Mouse (Mus musculus): ENCODE measurements around the gene Kcnn4. TPM values are rescaled to one million over a fixed set of nuclear protein-coding genes. Genes with fewer than 3 reads are reported as not detected.

The Kcnn4 gene
- polyA plus RNA-seq (2017; shearing (Covaris generic)) = 190 TPM

DNA sequence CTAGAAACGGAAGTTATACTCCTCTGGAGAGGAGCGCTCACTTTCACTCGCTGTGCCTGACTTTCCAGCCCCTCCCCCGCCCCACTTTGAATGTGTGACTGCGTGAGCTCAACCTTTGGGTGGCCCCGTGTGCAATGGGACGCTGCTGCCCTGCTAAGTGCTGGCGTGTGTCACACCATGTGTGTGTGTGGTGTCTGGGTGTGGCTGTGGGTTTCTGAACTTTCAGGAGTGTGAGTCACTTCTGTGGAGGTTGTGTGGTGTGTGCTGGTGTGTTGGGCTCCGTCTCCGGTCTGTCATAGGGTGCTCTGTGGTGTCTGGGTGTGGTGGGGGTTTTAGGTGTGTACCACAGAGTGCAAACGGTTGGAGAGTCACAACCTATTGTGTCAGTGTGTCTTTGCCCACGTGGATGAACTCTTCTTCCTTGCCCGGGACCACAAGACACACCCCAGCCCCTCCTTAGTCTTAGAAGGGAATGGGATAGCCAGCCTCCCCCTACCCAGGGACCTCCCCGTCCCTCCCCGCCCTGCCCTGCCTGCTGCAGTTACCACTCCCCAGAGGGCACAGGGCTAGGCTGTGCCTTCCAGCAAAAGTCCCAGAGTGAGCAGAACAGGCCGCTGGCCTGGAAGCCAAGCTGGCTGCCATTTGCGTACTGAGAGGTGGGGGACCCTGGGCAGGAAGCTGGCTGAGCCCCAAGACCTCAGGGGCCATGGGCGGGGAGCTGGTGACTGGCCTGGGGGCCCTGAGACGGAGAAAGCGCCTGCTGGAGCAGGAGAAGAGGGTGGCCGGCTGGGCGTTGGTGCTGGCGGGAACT, at the start of gene Kcnn4:
Kcnn4 (plus strand) TSS at position 533 of the 811 bp plus-strand sequence.

DNA sequence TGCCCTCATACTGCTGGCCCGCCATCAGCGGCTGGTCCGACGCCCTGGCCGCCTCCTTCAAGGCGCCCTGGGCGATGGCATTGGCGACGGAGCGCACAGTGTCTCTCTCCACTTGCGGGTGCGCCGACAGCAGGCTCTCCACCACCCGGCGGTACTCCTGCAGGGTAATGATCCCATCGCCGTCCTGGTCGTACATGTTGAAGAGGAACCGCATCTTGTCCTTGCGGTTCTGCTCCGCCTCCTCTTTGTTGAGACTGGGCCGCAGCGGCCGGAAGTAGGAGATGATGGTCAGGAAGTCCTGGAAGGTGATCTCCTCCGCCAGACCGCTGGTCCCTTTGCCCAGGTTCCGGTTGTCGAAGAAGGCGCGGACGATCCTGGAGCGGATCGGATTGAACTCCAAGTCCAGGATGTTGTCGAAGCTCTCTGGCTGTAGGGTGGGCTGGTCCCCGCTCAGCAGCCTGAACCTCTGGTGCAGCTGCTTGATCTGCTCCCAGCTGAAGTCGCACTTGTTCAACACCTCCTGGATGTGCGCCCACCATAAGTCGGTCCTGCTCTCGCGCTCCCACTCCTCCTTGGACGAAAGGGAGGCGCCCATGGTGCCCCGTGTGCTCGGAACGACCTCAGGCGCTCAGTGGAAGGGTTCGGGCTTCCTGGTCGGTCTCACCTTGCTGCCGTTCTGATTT, 36.6 kb upstream of the Kcnn4 start, which contains the start of gene Tescl:
Tescl (minus strand) TSS at position 633 of the 683 bp plus-strand sequence.

DNA sequence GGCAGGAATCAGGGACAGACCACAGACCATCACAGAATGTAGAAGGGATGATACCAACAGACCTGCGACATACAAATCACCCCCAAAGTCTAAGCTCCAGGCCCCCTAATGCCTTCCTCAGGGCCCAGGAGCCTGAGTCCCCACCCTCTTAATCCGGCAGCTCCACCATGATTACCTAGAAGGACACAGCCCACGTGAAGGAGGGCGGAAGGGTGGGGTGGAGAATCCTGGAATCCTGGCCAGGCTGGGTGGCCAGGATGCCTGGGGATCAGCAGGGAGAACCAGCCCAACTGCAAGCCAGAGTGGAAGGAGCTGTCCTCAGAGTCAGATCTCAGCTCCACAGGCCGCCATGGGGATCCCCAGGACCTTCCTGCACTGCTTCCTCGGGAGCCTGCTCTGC, 21.2 kb upstream of the Kcnn4 start, which contains the start of gene Lypd5:
Lypd5 (plus strand) TSS at position 301 of the 400 bp plus-strand sequence.

DNA sequence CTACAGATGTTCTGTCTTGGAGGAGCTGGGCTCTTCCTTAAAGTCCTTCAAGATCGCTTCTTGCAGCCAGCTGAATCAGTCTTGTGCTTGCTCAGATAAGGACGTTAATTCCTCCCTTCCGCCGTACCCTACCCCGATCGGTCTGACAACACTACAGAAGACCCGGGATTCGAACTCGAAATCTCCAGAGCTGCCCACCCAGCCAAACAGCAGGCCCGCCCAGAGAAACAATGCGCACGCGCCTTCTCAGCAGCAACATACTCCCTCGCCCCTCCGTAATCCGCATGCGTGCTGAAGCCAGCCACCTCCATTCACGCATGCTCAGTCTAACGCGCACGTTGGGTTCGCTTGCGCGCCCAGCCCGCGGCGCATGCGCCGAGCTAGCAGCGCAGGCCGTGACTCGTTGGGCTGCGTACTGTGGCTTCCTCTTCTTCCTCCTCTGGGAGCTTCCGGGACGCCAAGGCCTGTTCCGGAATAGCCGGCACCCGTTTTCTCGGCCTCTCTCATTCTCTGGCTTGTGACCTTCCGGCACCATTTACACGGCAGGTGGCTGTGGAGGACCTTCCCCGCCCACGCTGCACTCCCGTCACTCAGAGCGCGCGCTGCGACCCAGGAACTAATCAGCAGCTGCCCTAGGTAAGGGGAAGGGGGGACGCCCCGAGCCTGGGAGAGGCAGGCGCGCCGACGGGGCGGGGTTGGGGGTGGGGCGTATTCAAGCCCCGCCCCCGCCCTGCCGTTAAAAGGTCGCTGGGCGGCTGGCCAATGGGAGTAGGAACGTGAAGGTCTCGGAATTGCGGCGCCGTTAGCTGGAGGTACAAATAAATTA, 29.4 kb downstream of the Kcnn4 start, which contains the start of gene Smg9:
Smg9 (plus strand) TSS at position 364 of the 826 bp plus-strand sequence.

Other genes with a start within 250 kb of the Kcnn4 start
- gene Zfp235, start 236.1 kb upstream of the Kcnn4 start, polyA plus RNA-seq (2017; shearing (Covaris generic)) = 7.0 TPM
- 0.21 TPM for gene Zfp114, start 195.2 kb upstream of the Kcnn4 start, polyA plus RNA-seq (2017; shearing (Covaris generic))
- gene Zfp111, start 158.8 kb upstream of the Kcnn4 start, polyA plus RNA-seq (2017; shearing (Covaris generic)) = not detected
- gene Zfp109, start 132.7 kb upstream of the Kcnn4 start, polyA plus RNA-seq (2017; shearing (Covaris generic)) = 2.0 TPM
- gene Zfp108, start 115.5 kb upstream of the Kcnn4 start, polyA plus RNA-seq (2017; shearing (Covaris generic)) = 0.21 TPM
- gene Zfp93, start 99.8 kb upstream of the Kcnn4 start, polyA plus RNA-seq (2017; shearing (Covaris generic)) = 1.3 TPM
- gene Zfp61, start 69.0 kb upstream of the Kcnn4 start, polyA plus RNA-seq (2017; shearing (Covaris generic)) = 10.0 TPM
- gene Zfp94, start 53.6 kb upstream of the Kcnn4 start, polyA plus RNA-seq (2017; shearing (Covaris generic)) = 2.5 TPM
- not detected for gene Tescl, start 36.3 kb upstream of the Kcnn4 start, polyA plus RNA-seq (2017; shearing (Covaris generic))
- not detected for gene Lypd5, start 21.1 kb upstream of the Kcnn4 start, polyA plus RNA-seq (2017; shearing (Covaris generic))
- gene Smg9, start 29.4 kb downstream of the Kcnn4 start, polyA plus RNA-seq (2017; shearing (Covaris generic)) = 86.3 TPM
- 1.4 TPM for gene Irgc1, start 82.0 kb downstream of the Kcnn4 start, polyA plus RNA-seq (2017; shearing (Covaris generic))
- gene Plaur, start 92.2 kb downstream of the Kcnn4 start, polyA plus RNA-seq (2017; shearing (Covaris generic)) = 133 TPM
- 0.42 TPM for gene Cadm4, start 111.8 kb downstream of the Kcnn4 start, polyA plus RNA-seq (2017; shearing (Covaris generic))
- 1.7 TPM for gene Zfp428, start 136.7 kb downstream of the Kcnn4 start, polyA plus RNA-seq (2017; shearing (Covaris generic))
- gene AC161166.1, start 142.2 kb downstream of the Kcnn4 start, polyA plus RNA-seq (2017; shearing (Covaris generic)) = not detected
- 4.9 TPM for gene Irgq, start 160.4 kb downstream of the Kcnn4 start, polyA plus RNA-seq (2017; shearing (Covaris generic))
- gene Pinlyp, start 175.9 kb downstream of the Kcnn4 start, polyA plus RNA-seq (2017; shearing (Covaris generic)) = not detected
- gene Xrcc1, start 176.0 kb downstream of the Kcnn4 start, polyA plus RNA-seq (2017; shearing (Covaris generic)) = 63.5 TPM
- 18.9 TPM for gene Ethe1, start 217.3 kb downstream of the Kcnn4 start, polyA plus RNA-seq (2017; shearing (Covaris generic))
- not detected for gene Zfp575, start 217.4 kb downstream of the Kcnn4 start, polyA plus RNA-seq (2017; shearing (Covaris generic))
- 0.78 TPM for gene Phldb3, start 240.5 kb downstream of the Kcnn4 start, polyA plus RNA-seq (2017; shearing (Covaris generic))